Mouse (Mus musculus) liver, embryonic 15.5 days (tissue): ENCODE results near the gene Tnpo1. TPM values are rescaled to one million over a fixed set of nuclear protein-coding genes. Genes with fewer than 3 reads are reported as not detected.

Experiments used
- ATAC-seq: fragments of 200-750 bp; cut with Nextera tagmentation; 2 replicates; pipeline ENCODE4 v1.8.0; 2017; ENCODE audit warnings: moderate number of reproducible peaks, mild to moderate bottlenecking, moderate library complexity; ENCODE audit not compliant: insufficient read depth
- H3K27ac ChIP-seq: fragments of 300-500 bp; sonication (generic); replicated peaks from 2 replicates; pipeline ENCODE4 v1.5.1; 2015; ENCODE audit warnings: mild to moderate bottlenecking, inconsistent platforms
- H3K27me3 ChIP-seq: fragments of 300-500 bp; sonication (generic); 2 replicates; pipeline ENCODE4 v1.6.1; 2015; ENCODE audit warnings: mild to moderate bottlenecking, inconsistent platforms
- H3K36me3 ChIP-seq: fragments of 300-500 bp; sonication (generic); replicated peaks from 2 replicates; pipeline ENCODE4 v1.6.1; 2015; ENCODE audit warnings: moderate library complexity, mild to moderate bottlenecking, inconsistent platforms
- H3K4me1 ChIP-seq: fragments of 300-500 bp; sonication (generic); replicated peaks from 2 replicates; pipeline ENCODE4 v1.6.1; 2015; ENCODE audit warnings: inconsistent platforms
- H3K4me2 ChIP-seq: fragments of 300-500 bp; sonication (generic); 2 replicates; pipeline ENCODE4 v1.6.1; 2015; ENCODE audit warnings: moderate library complexity, mild to moderate bottlenecking, inconsistent platforms
- H3K4me3 ChIP-seq: fragments of 300-500 bp; sonication (generic); replicated peaks from 2 replicates; pipeline ENCODE4 v1.5.1; 2015; ENCODE audit warnings: mild to moderate bottlenecking, inconsistent platforms
- H3K9ac ChIP-seq: fragments of 300-500 bp; sonication (generic); 2 replicates; pipeline ENCODE4 v1.6.1; 2015; ENCODE audit warnings: moderate library complexity, mild to moderate bottlenecking, inconsistent platforms
- H3K9me3 ChIP-seq: fragments of 300-500 bp; sonication (generic); replicated peaks from 2 replicates; pipeline ENCODE4 v1.6.1; 2016; ENCODE audit warnings: inconsistent platforms
- WGBS: fragments of 180-500 bp; shearing (Covaris S2); methylation state at CpG from one replicate; pipeline ENCODE4 v1.1.7; 2015; ENCODE audit warnings: mixed read lengths; ENCODE audit not compliant: insufficient replicate concordance; 5-methylcytosine and 5-hydroxymethylcytosine counted together
- polyA plus RNA-seq: library from polyadenylated mRNA; unstranded; fragments of >200 nt; fragmentation: Nextera tagmentation; extraction: Ambion mirVana; gene quantifications from 2 replicates; pipeline ENCODE4 v1.2.1, GENCODE M21; 2015

Tnpo1 gene
- polyA plus RNA-seq, 1 experiment from 2014 or later, result 20.7 TPM

- WGBS, result under 1% methylated on average over 66 of the region's 66 CpGs
- peak; percentile 71 for ATAC-seq
- Histone ChIP-seq H3K4me1 (peaks cover 28% of the 10 kb centered on the region), H3K36me3 (peaks cover 7% of the 10 kb centered on the region; the same call in 1 of the 2 replicates), H3K4me3 (peak overlapping the region; percentile 98), H3K9ac (peak overlapping the region; percentile 95), H3K4me2 (peak overlapping the region; percentile 93), H3K9me3 (no peaks in the 10 kb centered on the region), H3K27me3 (no peaks in the 10 kb centered on the region), H3K27ac (peak overlapping the region; percentile 92)
Observed at GRCm38 (mm10) chr13:98925486-98926212, 535 bp downstream of the Tnpo1 start.

- Histone ChIP-seq H3K4me3 (peak overlapping the region; percentile 98), H3K27ac (peak overlapping the region; percentile 92), H3K27me3 (no peaks in the 10 kb centered on the region), H3K4me1 (peaks cover 28% of the 10 kb centered on the region), H3K36me3 (peaks cover 7% of the 10 kb centered on the region; the same call in 1 of the 2 replicates), H3K4me2 (peak overlapping the region; percentile 93), H3K9me3 (no peaks in the 10 kb centered on the region), H3K9ac (peak overlapping the region; percentile 95)
- 24% methylated on average over 11 of the region's 11 CpGs for WGBS
- ATAC-seq, result no peak
Observed at GRCm38 (mm10) chr13:98924897-98925485, 1.2 kb downstream of the Tnpo1 start.

DNA sequence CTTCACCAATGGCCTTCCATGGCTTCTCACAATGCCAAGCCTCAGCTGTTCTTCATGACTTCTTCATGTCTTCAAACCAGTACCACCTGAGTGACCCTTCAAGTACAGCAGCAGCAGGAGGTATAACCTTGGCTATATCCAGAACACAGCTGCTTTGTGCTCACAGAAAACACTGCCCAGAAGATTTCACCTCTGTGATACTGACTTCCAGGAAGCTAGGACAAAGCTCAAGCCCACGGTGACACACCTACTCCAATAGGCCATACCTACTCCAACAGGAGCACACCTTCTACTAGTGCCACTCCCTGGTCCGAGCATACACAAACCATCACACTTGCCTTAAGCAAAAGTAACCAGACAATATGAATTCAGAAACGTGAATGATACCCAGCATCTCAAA, 3.4 kb downstream of the Tnpo1 start:
- 76% methylated on average over 3 of the region's 3 CpGs for WGBS
- no peak overlapping the region for H3K9ac ChIP-seq
- H3K27me3 ChIP-seq, result no peaks in the 10 kb centered on the region
- H3K36me3 ChIP-seq, result peaks cover 7% of the 10 kb centered on the region; the same call in 1 of the 2 replicates
- no peak overlapping the region for H3K4me2 ChIP-seq
- H3K9me3 ChIP-seq, result no peaks in the 10 kb centered on the region
- H3K27ac ChIP-seq, result no peak overlapping the region
- no peak overlapping the region for H3K4me3 ChIP-seq
- ATAC-seq, result no peak
- H3K4me1 ChIP-seq, result peaks cover 35% of the 10 kb centered on the region

DNA sequence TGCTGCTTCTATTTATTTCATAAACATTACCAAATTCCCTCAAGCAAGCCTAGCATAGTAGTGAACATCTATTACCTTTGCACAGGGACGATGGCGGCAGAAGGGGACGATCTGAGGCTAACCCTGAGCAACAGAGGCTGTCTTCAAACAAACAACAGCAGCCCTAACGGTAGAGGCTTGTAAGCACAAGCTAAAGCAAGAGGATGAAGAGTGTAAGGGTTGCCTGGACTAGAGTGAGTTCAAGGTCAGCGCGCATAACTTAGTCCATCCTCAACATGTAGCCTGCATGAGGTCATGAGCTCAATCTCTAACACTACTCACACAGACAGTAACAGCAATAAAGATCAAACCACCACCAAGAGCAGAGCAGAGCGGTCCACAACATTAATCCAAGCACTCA, 4.9 kb downstream of the Tnpo1 start:
- Histone ChIP-seq H3K4me2 (no peak overlapping the region), H3K4me1 (peaks cover 31% of the 10 kb centered on the region), H3K9ac (no peak overlapping the region), H3K27ac (no peak overlapping the region), H3K27me3 (no peaks in the 10 kb centered on the region), H3K36me3 (peaks cover 7% of the 10 kb centered on the region; the same call in 1 of the 2 replicates), H3K4me3 (no peak overlapping the region), H3K9me3 (no peaks in the 10 kb centered on the region)
- ATAC-seq, result no peak
- WGBS, result 84% methylated on average over 7 of the region's 7 CpGs

DNA sequence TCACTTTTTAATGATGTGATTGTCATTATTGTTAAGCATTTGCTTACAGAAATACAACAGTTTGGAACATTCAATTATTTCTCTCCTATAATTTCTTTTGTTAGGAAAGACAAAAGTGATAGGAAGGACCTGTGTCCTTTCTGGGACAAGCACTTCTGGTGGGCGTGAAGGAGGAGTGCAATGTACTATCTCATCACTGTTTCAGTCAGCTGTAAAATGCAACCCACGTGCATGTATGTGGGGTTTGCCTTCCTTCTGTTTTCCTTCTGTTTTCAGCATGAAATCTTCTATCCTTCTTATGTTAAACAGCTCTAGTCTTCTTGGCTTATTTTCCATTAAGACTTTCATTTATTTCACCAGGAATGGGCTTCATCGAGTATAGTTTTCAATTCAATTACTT, 5.9 kb downstream of the Tnpo1 start:
- 55% methylated on average over 3 of the region's 3 CpGs for WGBS
- no peaks in the 10 kb centered on the region for H3K27me3 ChIP-seq
- ATAC-seq, result no peak
- no peaks in the 10 kb centered on the region for H3K9me3 ChIP-seq
- no peak overlapping the region for H3K4me3 ChIP-seq
- H3K36me3 ChIP-seq, result peaks cover 7% of the 10 kb centered on the region; the same call in 1 of the 2 replicates
- H3K4me1 ChIP-seq, result peaks cover 39% of the 10 kb centered on the region
- H3K4me2 ChIP-seq, result no peak overlapping the region
- H3K9ac ChIP-seq, result no peak overlapping the region
- H3K27ac ChIP-seq, result no peak overlapping the region

- no peaks in the 10 kb centered on the region for H3K9me3 ChIP-seq
- no peaks in the 10 kb centered on the region for H3K27me3 ChIP-seq
- peaks cover 40% of the 10 kb centered on the region for H3K4me1 ChIP-seq
- H3K4me2 ChIP-seq, result no peak overlapping the region
- 74% methylated on average over 8 of the region's 8 CpGs for WGBS
- peaks cover 7% of the 10 kb centered on the region; the same call in 1 of the 2 replicates for H3K36me3 ChIP-seq
- no peak overlapping the region for H3K9ac ChIP-seq
- H3K4me3 ChIP-seq, result no peak overlapping the region
- no peak overlapping the region for H3K27ac ChIP-seq
- ATAC-seq, result no peak
Observed at GRCm38 (mm10) chr13:98919695-98920094, 6.5 kb downstream of the Tnpo1 start.

- 44% methylated on average over 2 of the region's 2 CpGs for WGBS
- no peak overlapping the region for H3K9ac ChIP-seq
- H3K4me3 ChIP-seq, result no peak overlapping the region
- H3K36me3 ChIP-seq, result peaks cover 7% of the 10 kb centered on the region; the same call in 1 of the 2 replicates
- no peaks in the 10 kb centered on the region for H3K27me3 ChIP-seq
- peaks cover 42% of the 10 kb centered on the region for H3K4me1 ChIP-seq
- no peak overlapping the region for H3K4me2 ChIP-seq
- ATAC-seq, result no peak
- no peak overlapping the region for H3K27ac ChIP-seq
- no peaks in the 10 kb centered on the region for H3K9me3 ChIP-seq
Observed at GRCm38 (mm10) chr13:98917851-98918250, 8.3 kb downstream of the Tnpo1 start.

GRCm38 (mm10) chr13:98915591-98915990, 10.6 kb downstream of the Tnpo1 start:
- Histone ChIP-seq H3K36me3 (no peaks in the 10 kb centered on the region), H3K9ac (no peak overlapping the region), H3K27ac (no peak overlapping the region), H3K27me3 (no peaks in the 10 kb centered on the region), H3K9me3 (no peaks in the 10 kb centered on the region), H3K4me2 (no peak overlapping the region), H3K4me1 (peaks cover 56% of the 10 kb centered on the region), H3K4me3 (no peak overlapping the region)
- WGBS, result 54% methylated on average over 4 of the region's 4 CpGs
- no peak for ATAC-seq

DNA sequence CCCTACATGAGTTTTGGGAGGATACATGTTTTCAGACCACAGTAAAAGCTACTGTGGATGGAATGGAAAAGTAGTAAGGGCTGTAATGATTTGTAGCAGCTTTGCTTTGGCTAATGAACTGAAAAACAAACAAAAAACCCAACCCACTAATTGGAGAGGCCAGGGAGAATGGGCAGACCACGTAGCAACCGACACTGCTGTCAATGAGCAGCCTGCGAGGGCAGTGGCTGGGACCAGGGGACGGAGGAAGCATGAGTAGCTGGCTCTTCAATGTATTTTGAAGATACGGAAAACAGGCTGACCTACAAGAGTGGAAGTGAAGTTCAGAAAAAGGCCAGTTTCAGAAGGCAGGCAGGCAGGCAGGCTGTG, 11.4 kb downstream of the Tnpo1 start:
- Histone ChIP-seq H3K4me1 (peaks cover 56% of the 10 kb centered on the region), H3K4me2 (no peak overlapping the region), H3K9ac (no peak overlapping the region), H3K9me3 (no peaks in the 10 kb centered on the region), H3K27me3 (no peaks in the 10 kb centered on the region), H3K36me3 (no peaks in the 10 kb centered on the region), H3K27ac (peak overlapping the region; percentile 42; the same call in 1 of the 2 replicates), H3K4me3 (no peak overlapping the region)
- ATAC-seq, result no peak
- WGBS, result 73% methylated on average over 5 of the region's 5 CpGs

DNA sequence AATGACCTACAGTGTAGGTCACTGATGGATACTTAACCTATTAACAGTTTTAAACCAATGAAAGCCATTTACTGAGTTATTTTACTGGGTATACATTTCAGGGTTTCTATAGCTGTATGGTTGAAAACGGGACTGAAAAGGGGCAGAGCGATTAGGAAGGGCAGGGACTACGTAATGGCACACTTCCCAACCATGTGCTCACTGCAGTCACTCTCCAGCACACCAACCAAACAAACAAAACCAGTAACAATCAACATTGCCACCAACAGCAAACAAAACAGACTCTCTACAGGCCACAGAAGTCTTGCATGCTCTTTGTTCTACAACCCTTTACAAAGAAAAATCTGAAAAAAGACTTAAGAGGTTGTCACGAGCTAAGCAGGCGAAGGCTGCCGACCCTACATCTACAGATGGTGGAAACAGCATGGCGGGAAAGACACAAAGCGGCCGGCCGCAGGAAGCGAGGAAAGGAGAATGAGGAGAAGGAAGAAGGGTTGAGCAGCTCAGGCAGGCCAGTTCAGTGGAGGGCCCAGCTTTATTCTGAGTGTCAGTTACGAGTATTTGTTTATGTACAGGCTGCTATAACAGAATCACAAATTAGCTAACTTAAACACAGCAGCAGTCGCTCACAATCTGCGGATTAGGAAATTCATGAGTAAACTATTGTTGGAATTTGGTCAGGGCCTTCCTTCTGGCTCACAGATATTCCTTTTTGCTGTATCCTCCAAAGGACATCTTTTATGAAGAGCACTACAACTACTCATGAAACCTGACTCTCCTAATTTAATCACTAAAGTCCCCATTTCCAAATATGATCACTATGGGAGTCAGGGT, 12.0 kb downstream of the Tnpo1 start:
- Histone ChIP-seq H3K4me3 (no peak overlapping the region), H3K27ac (peak overlapping the region; percentile 42; the same call in 1 of the 2 replicates), H3K36me3 (no peaks in the 10 kb centered on the region), H3K9ac (no peak overlapping the region), H3K4me2 (no peak overlapping the region), H3K4me1 (peaks cover 56% of the 10 kb centered on the region), H3K9me3 (no peaks in the 10 kb centered on the region), H3K27me3 (no peaks in the 10 kb centered on the region)
- no peak for ATAC-seq
- 72% methylated on average over 14 of the region's 14 CpGs for WGBS

- Histone ChIP-seq H3K27me3 (no peaks in the 10 kb centered on the region), H3K4me1 (peaks cover 52% of the 10 kb centered on the region), H3K9me3 (no peaks in the 10 kb centered on the region), H3K4me3 (no peak overlapping the region), H3K9ac (no peak overlapping the region), H3K36me3 (no peaks in the 10 kb centered on the region), H3K27ac (no peak overlapping the region), H3K4me2 (no peak overlapping the region)
- ATAC-seq, result no peak
- WGBS, result 54% methylated on average over 7 of the region's 7 CpGs
Observed at GRCm38 (mm10) chr13:98913196-98913595, 13.0 kb downstream of the Tnpo1 start.
